Mouse (Mus musculus) liver, embryonic 12.5 days (tissue): Measurements from ENCODE around the gene Tube1. TPM values are rescaled to one million over a fixed set of nuclear protein-coding genes. Genes with fewer than 3 reads are reported as not detected.

ENCODE experiments used
- ATAC-seq: fragments of 200-750 bp; cut with Nextera tagmentation; 2 replicates; pipeline ENCODE4 v1.8.0; 2017; ENCODE audit warnings: moderate number of reproducible peaks, mild to moderate bottlenecking, moderate library complexity
- H3K27ac ChIP-seq: fragments of 300-500 bp; sonication (generic); 2 replicates; pipeline ENCODE4 v1.5.1; 2016; ENCODE audit warnings: mild to moderate bottlenecking
- H3K27me3 ChIP-seq: fragments of 300-500 bp; sonication (generic); replicated peaks from 2 replicates; pipeline ENCODE4 v1.6.1; 2016; ENCODE audit warnings: mild to moderate bottlenecking, moderate library complexity
- H3K36me3 ChIP-seq: fragments of 300-500 bp; sonication (generic); 2 replicates; pipeline ENCODE4 v1.6.1; 2016; ENCODE audit warnings: mild to moderate bottlenecking, moderate library complexity
- H3K4me1 ChIP-seq: fragments of 300-500 bp; sonication (generic); 2 replicates; pipeline ENCODE4 v1.6.1; 2016
- H3K4me2 ChIP-seq: fragments of 300-500 bp; sonication (generic); 2 replicates; pipeline ENCODE4 v1.6.1; 2016; ENCODE audit warnings: mild to moderate bottlenecking, moderate library complexity
- H3K4me3 ChIP-seq: fragments of 300-500 bp; sonication (generic); 2 replicates; pipeline ENCODE4 v1.5.1; 2016; ENCODE audit warnings: mild to moderate bottlenecking, moderate library complexity
- H3K9ac ChIP-seq: fragments of 300-500 bp; sonication (generic); 2 replicates; pipeline ENCODE4 v1.6.1; 2016; ENCODE audit warnings: mild to moderate bottlenecking, moderate library complexity
- H3K9me3 ChIP-seq: fragments of 300-500 bp; sonication (generic); replicated peaks from 2 replicates; pipeline ENCODE4 v1.6.1; 2016; ENCODE audit warnings: mild to moderate bottlenecking, moderate library complexity
- WGBS: fragments of 180-500 bp; shearing (Covaris S2); methylation state at CpG from one replicate; pipeline ENCODE4 v1.1.7; 2016; ENCODE audit not compliant: insufficient replicate concordance; 5-methylcytosine and 5-hydroxymethylcytosine counted together
- polyA plus RNA-seq: library from polyadenylated mRNA; unstranded; fragments of >200 nt; fragmentation: Nextera tagmentation; extraction: Ambion mirVana; gene quantifications from 2 replicates; pipeline ENCODE4 v1.2.1, GENCODE M21; 2016

Tube1 gene
- polyA plus RNA-seq, 1 experiment from 2014 or later: 9.0 TPM

- peaks cover 7% of the 10 kb centered on the region; the same call in 1 of the 2 replicates for H3K4me1 ChIP-seq
- no peak overlapping the region for H3K4me2 ChIP-seq
- no peaks in the 10 kb centered on the region for H3K27me3 ChIP-seq
- 96% methylated on average over 2 of the region's 2 CpGs for WGBS
- no peak overlapping the region for H3K9ac ChIP-seq
- peaks cover 77% of the 10 kb centered on the region for H3K36me3 ChIP-seq
- no peak overlapping the region for H3K27ac ChIP-seq
- peak; percentile 76 for ATAC-seq
- no peak overlapping the region for H3K4me3 ChIP-seq
- no peaks in the 10 kb centered on the region for H3K9me3 ChIP-seq
Measured at GRCm38 (mm10) chr10:39141401-39141800, 7.6 kb downstream of the Tube1 start.

- H3K4me2 ChIP-seq: no peak overlapping the region
- no peaks in the 10 kb centered on the region for H3K27me3 ChIP-seq
- H3K9me3 ChIP-seq: no peaks in the 10 kb centered on the region
- ATAC-seq: no peak
- H3K9ac ChIP-seq: no peak overlapping the region
- H3K36me3 ChIP-seq: peaks cover 81% of the 10 kb centered on the region
- 89% methylated on average over 12 of the region's 12 CpGs for WGBS
- peaks cover 7% of the 10 kb centered on the region; the same call in 1 of the 2 replicates for H3K4me1 ChIP-seq
- no peak overlapping the region for H3K27ac ChIP-seq
- no peak overlapping the region for H3K4me3 ChIP-seq
Measured at GRCm38 (mm10) chr10:39142216-39142615, 8.4 kb downstream of the Tube1 start.

- H3K27me3 ChIP-seq: no peaks in the 10 kb centered on the region; the same call in 1 of the 2 replicates
- 79% methylated on average over 5 of the region's 5 CpGs for WGBS
- H3K36me3 ChIP-seq: peaks cover 3% of the 10 kb centered on the region; the same call in 1 of the 2 replicates
- H3K4me3 ChIP-seq: no peak overlapping the region
- no peak overlapping the region for H3K4me2 ChIP-seq
- H3K27ac ChIP-seq: no peak overlapping the region
- H3K9me3 ChIP-seq: no peaks in the 10 kb centered on the region
- H3K9ac ChIP-seq: no peak overlapping the region
- no peaks in the 10 kb centered on the region for H3K4me1 ChIP-seq
- no peak for ATAC-seq
Measured at GRCm38 (mm10) chr10:39156719-39157118, 22.9 kb downstream of the Tube1 start.

GRCm38 (mm10) chr10:39157321-39157720 is 23.5 kb downstream of the Tube1 start:
- peaks cover 3% of the 10 kb centered on the region; the same call in 1 of the 2 replicates for H3K36me3 ChIP-seq
- no peaks in the 10 kb centered on the region; the same call in 1 of the 2 replicates for H3K27me3 ChIP-seq
- WGBS: 86% methylated on average over 1 of the region's 1 CpGs
- no peak overlapping the region for H3K4me3 ChIP-seq
- no peak for ATAC-seq
- H3K4me2 ChIP-seq: no peak overlapping the region
- no peaks in the 10 kb centered on the region for H3K4me1 ChIP-seq
- no peak overlapping the region for H3K9ac ChIP-seq
- no peaks in the 10 kb centered on the region for H3K9me3 ChIP-seq
- no peak overlapping the region for H3K27ac ChIP-seq

- peaks cover 2% of the 10 kb centered on the region for H3K27me3 ChIP-seq
- no peak overlapping the region for H3K9ac ChIP-seq
- no peak overlapping the region for H3K4me2 ChIP-seq
- H3K9me3 ChIP-seq: no peaks in the 10 kb centered on the region
- 56% methylated on average over 12 of the region's 12 CpGs for WGBS
- H3K36me3 ChIP-seq: peaks cover 3% of the 10 kb centered on the region; the same call in 1 of the 2 replicates
- no peak for ATAC-seq
- H3K27ac ChIP-seq: no peak overlapping the region
- no peak overlapping the region for H3K4me3 ChIP-seq
- H3K4me1 ChIP-seq: no peaks in the 10 kb centered on the region
Measured at GRCm38 (mm10) chr10:39158306-39158705, 24.5 kb downstream of the Tube1 start.

GRCm38 (mm10) chr10:39161406-39161805 is 27.6 kb downstream of the Tube1 start:
- Histone ChIP-seq H3K4me3 (no peak overlapping the region), H3K9ac (no peak overlapping the region), H3K4me1 (no peaks in the 10 kb centered on the region), H3K4me2 (no peak overlapping the region), H3K36me3 (no peaks in the 10 kb centered on the region), H3K27ac (no peak overlapping the region), H3K27me3 (peaks cover 28% of the 10 kb centered on the region), H3K9me3 (no peaks in the 10 kb centered on the region)
- WGBS: 73% methylated on average over 1 of the region's 1 CpGs
- ATAC-seq: no peak; the same call in 1 of the 2 replicates

GRCm38 (mm10) chr10:39162666-39163484 is 29.1 kb downstream of the Tube1 start:
- Histone ChIP-seq H3K4me1 (no peaks in the 10 kb centered on the region), H3K36me3 (no peaks in the 10 kb centered on the region), H3K4me2 (no peak overlapping the region), H3K9ac (no peak overlapping the region), H3K27me3 (peaks cover 43% of the 10 kb centered on the region), H3K27ac (no peak overlapping the region), H3K9me3 (no peaks in the 10 kb centered on the region), H3K4me3 (no peak overlapping the region)
- ATAC-seq: no peak
- WGBS: 48% methylated on average over 18 of the region's 18 CpGs

- ATAC-seq: no peak
- Histone ChIP-seq H3K27me3 (peaks cover 51% of the 10 kb centered on the region), H3K9ac (no peak within 1 kb of the TSS), H3K9me3 (no peaks in the 10 kb centered on the region), H3K4me1 (no peaks in the 10 kb centered on the region), H3K27ac (no peak within 1 kb of the TSS), H3K36me3 (no peaks in the 10 kb centered on the region), H3K4me2 (no peak within 1 kb of the TSS), H3K4me3 (no peak within 1 kb of the TSS)
- 77% methylated on average over 10 of the region's 10 CpGs for WGBS
Measured at GRCm38 (mm10) chr10:39163694-39164093, 29.9 kb downstream of the Tube1 start, which contains the start of gene Ccn6. Gene Ccn6 (minus strand): TSS chr10:39163794.

GRCm38 (mm10) chr10:39165632-39166115 is 31.9 kb downstream of the Tube1 start:
- Histone ChIP-seq H3K36me3 (no peaks in the 10 kb centered on the region), H3K27me3 (peaks cover 55% of the 10 kb centered on the region), H3K27ac (no peak overlapping the region), H3K9me3 (no peaks in the 10 kb centered on the region), H3K4me2 (peak overlapping the region; percentile 19; the same call in 1 of the 2 replicates), H3K9ac (no peak overlapping the region), H3K4me3 (no peak overlapping the region), H3K4me1 (peaks cover 3% of the 10 kb centered on the region)
- ATAC-seq: no peak
- WGBS: 29% methylated on average over 11 of the region's 11 CpGs

GRCm38 (mm10) chr10:39167611-39168010 is 33.8 kb downstream of the Tube1 start:
- H3K9ac ChIP-seq: no peak overlapping the region
- peaks cover 22% of the 10 kb centered on the region for H3K4me1 ChIP-seq
- H3K4me2 ChIP-seq: no peak overlapping the region
- WGBS: 68% methylated on average over 11 of the region's 11 CpGs
- no peaks in the 10 kb centered on the region for H3K36me3 ChIP-seq
- no peak overlapping the region for H3K27ac ChIP-seq
- no peak overlapping the region for H3K4me3 ChIP-seq
- H3K27me3 ChIP-seq: peaks cover 55% of the 10 kb centered on the region
- no peaks in the 10 kb centered on the region for H3K9me3 ChIP-seq
- ATAC-seq: no peak

GRCm38 (mm10) chr10:39169642-39170041 is 35.9 kb downstream of the Tube1 start:
- no peak for ATAC-seq
- no peaks in the 10 kb centered on the region for H3K36me3 ChIP-seq
- H3K9me3 ChIP-seq: no peaks in the 10 kb centered on the region
- H3K9ac ChIP-seq: no peak overlapping the region
- no peak overlapping the region for H3K27ac ChIP-seq
- no peak overlapping the region for H3K4me2 ChIP-seq
- peaks cover 22% of the 10 kb centered on the region for H3K4me1 ChIP-seq
- H3K4me3 ChIP-seq: no peak overlapping the region
- H3K27me3 ChIP-seq: peaks cover 48% of the 10 kb centered on the region
- WGBS: 40% methylated on average over 9 of the region's 9 CpGs

- Histone ChIP-seq H3K36me3 (no peaks in the 10 kb centered on the region), H3K27ac (no peak overlapping the region), H3K4me2 (peak overlapping the region; percentile 75; the same call in 1 of the 2 replicates), H3K9ac (no peak overlapping the region), H3K27me3 (peaks cover 48% of the 10 kb centered on the region), H3K4me3 (no peak overlapping the region), H3K4me1 (peaks cover 22% of the 10 kb centered on the region), H3K9me3 (no peaks in the 10 kb centered on the region)
- ATAC-seq: no peak
- 12% methylated on average over 8 of the region's 8 CpGs for WGBS
Measured at GRCm38 (mm10) chr10:39170181-39170580, 36.4 kb downstream of the Tube1 start.
